Mouse (Mus musculus): ENCODE measurements around the gene A730009L09Rik. TPM values are rescaled to one million over a fixed set of nuclear protein-coding genes. Genes with fewer than 3 reads are reported as not detected.

Gene A730009L09Rik
- polyA plus RNA-seq (2012; rRNA removed), result not detected in 2 replicates

DNA sequence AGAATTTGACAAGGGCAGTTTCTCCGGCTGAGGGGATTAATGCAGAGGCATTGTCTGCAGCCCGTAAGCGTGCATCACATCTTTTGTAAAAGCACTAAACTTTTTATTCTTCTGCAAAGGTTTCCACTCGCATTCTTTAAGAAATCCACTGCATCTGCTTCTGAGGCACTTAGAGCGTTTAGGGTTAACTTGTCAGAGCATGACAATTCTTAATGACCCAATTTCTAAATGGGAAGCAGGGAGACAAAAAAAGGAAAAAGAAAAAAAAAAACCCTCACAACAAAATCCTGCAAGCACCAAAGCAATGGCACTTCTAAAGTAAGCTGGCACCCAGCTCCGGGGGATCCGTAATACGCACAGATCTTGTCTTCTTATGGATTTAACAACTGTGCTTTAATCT, at the start of gene A730009L09Rik:
TSS of gene A730009L09Rik (plus strand) at position 301 of the 400 bp plus-strand sequence.

Other genes starting within 250 kb of the A730009L09Rik start
- gene Mrpl39, start 220.6 kb downstream of the A730009L09Rik start, polyA plus RNA-seq (2012; rRNA removed), result 48.8 and 54.2 TPM in 2 replicates